Mouse (Mus musculus): ENCODE data around the gene A630076J17Rik. TPM values are rescaled to one million over a fixed set of nuclear protein-coding genes. Genes with fewer than 3 reads are reported as not detected.

A630076J17Rik gene
- polyA plus RNA-seq, 1 experiment from 2014 or later: not detected

GRCm38 (mm10) chr3:107207625-107208253 is 22.7 kb upstream of the A630076J17Rik start:
- Histone ChIP-seq H3K36me3 (ENCODE audit: insufficient read depth, low read length) (no peaks in the 10 kb centered on the region), H3K9ac (replicated peaks; ENCODE audit: low read depth) (no peak overlapping the region), H3K4me3 (ENCODE audit: low read depth, low read length) (no peak overlapping the region), H3K27ac (ENCODE audit: low read length) (no peak overlapping the region), H3K9me3 (ENCODE audit: low read length) (no peaks in the 10 kb centered on the region), H3K27me3 (replicated peaks; ENCODE audit: insufficient read depth, low read length) (no peaks in the 10 kb centered on the region), H3K4me2 (replicated peaks; ENCODE audit: low read depth, low read length) (no peak overlapping the region), H3K4me1 (ENCODE audit: insufficient read depth, low read depth, low read length) (no peaks in the 10 kb centered on the region)
- ATAC-seq: peak; percentile 25; the same call in 1 of the 2 replicates
- 55% methylated on average over 7 of the region's 7 CpGs for WGBS
- no peak for DNase-seq (ENCODE audit: low spot score)
- no peak for TF ChIP-seq CTCF (IDR thresholded peaks at IDR 0.05)
- TF ChIP-seq EP300 (IDR thresholded peaks at IDR 0.05): no peak

- TF ChIP-seq EP300 (IDR thresholded peaks at IDR 0.05) (no peak), CTCF (IDR thresholded peaks at IDR 0.05) (no peak)
- no peaks in the 10 kb centered on the region for H3K9me3 ChIP-seq (ENCODE audit: low read length)
- DNase-seq (ENCODE audit: low spot score) (no peak), ATAC-seq (no peak)
- H3K27ac ChIP-seq (ENCODE audit: low read length): no peak overlapping the region
- no peaks in the 10 kb centered on the region for H3K27me3 ChIP-seq (replicated peaks; ENCODE audit: insufficient read depth, low read length)
- 76% methylated on average over 5 of the region's 5 CpGs for WGBS
- H3K36me3 ChIP-seq (ENCODE audit: insufficient read depth, low read length): no peaks in the 10 kb centered on the region
- no peak overlapping the region for H3K9ac ChIP-seq (replicated peaks; ENCODE audit: low read depth)
- H3K4me1 ChIP-seq (ENCODE audit: insufficient read depth, low read depth, low read length): no peaks in the 10 kb centered on the region
- no peak overlapping the region for H3K4me3 ChIP-seq (ENCODE audit: low read depth, low read length)
- H3K4me2 ChIP-seq (replicated peaks; ENCODE audit: low read depth, low read length): no peak overlapping the region
These were observed 15.8 kb upstream of the A630076J17Rik start for GRCm38 (mm10) chr3:107214606-107215005.

DNA sequence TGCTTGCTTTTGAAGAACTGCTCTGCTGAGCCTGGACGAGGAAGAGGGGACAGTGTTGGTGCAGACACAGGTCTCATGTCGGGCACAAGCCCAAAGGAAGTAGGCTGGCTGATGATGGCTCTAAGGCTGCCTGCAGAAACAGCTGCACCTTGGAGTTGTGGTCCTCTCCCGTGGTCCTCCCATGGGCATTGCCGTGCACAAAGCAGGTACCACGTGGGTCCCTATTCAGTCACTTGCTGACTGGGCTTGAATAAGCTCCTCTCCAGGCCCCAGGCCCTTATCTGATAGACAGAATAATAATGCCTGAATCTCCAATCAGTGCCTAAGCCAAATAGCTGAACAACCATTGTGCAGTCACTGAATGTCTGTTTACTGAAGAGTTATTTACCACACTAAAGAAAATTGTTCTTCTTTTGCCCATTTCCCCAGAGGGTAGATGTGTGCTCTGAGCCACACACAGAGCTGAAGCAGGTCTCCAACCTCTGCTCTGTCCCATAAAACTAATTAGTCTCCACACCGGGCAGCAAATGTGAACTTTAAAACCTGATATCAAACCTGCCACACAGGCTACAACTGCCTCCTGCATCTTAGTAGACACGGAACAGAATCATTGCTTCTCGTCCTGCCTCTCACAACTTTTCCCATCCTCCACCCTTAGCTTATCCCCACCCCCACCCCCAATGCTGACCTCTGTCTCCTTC is 13.9 kb upstream of the A630076J17Rik start:
- no peak for TF ChIP-seq CTCF (IDR thresholded peaks at IDR 0.05)
- no peak for TF ChIP-seq EP300 (IDR thresholded peaks at IDR 0.05)
- Histone ChIP-seq H3K9me3 (ENCODE audit: low read length) (no peaks in the 10 kb centered on the region), H3K9ac (replicated peaks; ENCODE audit: low read depth) (no peak overlapping the region), H3K36me3 (ENCODE audit: insufficient read depth, low read length) (no peaks in the 10 kb centered on the region), H3K4me1 (ENCODE audit: insufficient read depth, low read depth, low read length) (no peaks in the 10 kb centered on the region), H3K4me3 (ENCODE audit: low read depth, low read length) (no peak overlapping the region), H3K27ac (ENCODE audit: low read length) (no peak overlapping the region), H3K27me3 (replicated peaks; ENCODE audit: insufficient read depth, low read length) (no peaks in the 10 kb centered on the region), H3K4me2 (replicated peaks; ENCODE audit: low read depth, low read length) (no peak overlapping the region)
- WGBS: 73% methylated on average over 8 of the region's 8 CpGs
- ATAC-seq: no peak
- no peak for DNase-seq (ENCODE audit: low spot score)

DNA sequence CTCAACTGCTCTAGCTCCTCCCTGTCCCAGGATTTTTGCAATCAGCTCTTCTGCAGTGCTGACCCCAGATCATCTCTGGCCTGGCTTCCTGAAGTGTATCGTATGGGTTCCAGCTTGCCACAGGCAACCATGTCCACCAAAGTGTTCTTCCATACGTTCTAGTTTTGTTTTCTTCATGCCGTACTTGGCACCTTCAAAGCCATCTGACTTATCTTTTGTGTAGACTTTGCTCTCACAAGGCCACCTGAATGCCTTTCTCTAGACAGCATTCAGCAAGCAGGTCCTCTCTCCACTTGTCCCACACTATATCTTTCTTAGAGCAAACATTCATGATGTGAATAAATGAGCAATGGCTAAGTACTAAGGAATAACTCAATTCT is 13.3 kb upstream of the A630076J17Rik start:
- H3K36me3 ChIP-seq (ENCODE audit: insufficient read depth, low read length): no peaks in the 10 kb centered on the region
- ATAC-seq: no peak
- 70% methylated on average over 3 of the region's 3 CpGs for WGBS

GRCm38 (mm10) chr3:107218572-107218971 is 11.8 kb upstream of the A630076J17Rik start:
- Histone ChIP-seq H3K9ac (replicated peaks; ENCODE audit: low read depth) (no peak overlapping the region), H3K36me3 (ENCODE audit: insufficient read depth, low read length) (no peaks in the 10 kb centered on the region), H3K27ac (ENCODE audit: low read length) (no peak overlapping the region), H3K4me2 (replicated peaks; ENCODE audit: low read depth, low read length) (no peak overlapping the region), H3K27me3 (replicated peaks; ENCODE audit: insufficient read depth, low read length) (no peaks in the 10 kb centered on the region), H3K4me1 (ENCODE audit: insufficient read depth, low read depth, low read length) (no peaks in the 10 kb centered on the region), H3K4me3 (ENCODE audit: low read depth, low read length) (no peak overlapping the region), H3K9me3 (ENCODE audit: low read length) (no peaks in the 10 kb centered on the region)
- no peak for TF ChIP-seq CTCF (IDR thresholded peaks at IDR 0.05)
- no peak for TF ChIP-seq EP300 (IDR thresholded peaks at IDR 0.05)
- ATAC-seq (no peak), DNase-seq (ENCODE audit: low spot score) (no peak)
- 88% methylated on average over 7 of the region's 7 CpGs for WGBS

More for the DNA sequence above, 13.3 kb upstream of the A630076J17Rik start:
- no peaks in the 10 kb centered on the region for H3K27me3 ChIP-seq (replicated peaks; ENCODE audit: insufficient read depth, low read length)
- no peak overlapping the region for H3K4me2 ChIP-seq (replicated peaks; ENCODE audit: low read depth, low read length)
- H3K4me1 ChIP-seq (ENCODE audit: insufficient read depth, low read depth, low read length): no peaks in the 10 kb centered on the region
- no peak for TF ChIP-seq EP300 (IDR thresholded peaks at IDR 0.05)
- no peak for TF ChIP-seq CTCF (IDR thresholded peaks at IDR 0.05)
- H3K9ac ChIP-seq (replicated peaks; ENCODE audit: low read depth): no peak overlapping the region
- no peaks in the 10 kb centered on the region for H3K9me3 ChIP-seq (ENCODE audit: low read length)
- DNase-seq (ENCODE audit: low spot score): no peak
- H3K27ac ChIP-seq (ENCODE audit: low read length): no peak overlapping the region
- no peak overlapping the region for H3K4me3 ChIP-seq (ENCODE audit: low read depth, low read length)

GRCm38 (mm10) chr3:107221608-107222007 is 8.8 kb upstream of the A630076J17Rik start, which contains the start of gene Cym:
Gene Cym, minus strand, starts transcription at chr3:107221732.
- H3K4me2 ChIP-seq (replicated peaks; ENCODE audit: low read depth, low read length): no peak within 1 kb of the TSS
- H3K9me3 ChIP-seq (ENCODE audit: low read length): no peaks in the 10 kb centered on the region
- no peaks in the 10 kb centered on the region for H3K4me1 ChIP-seq (ENCODE audit: insufficient read depth, low read depth, low read length)
- H3K9ac ChIP-seq (replicated peaks; ENCODE audit: low read depth): no peak within 1 kb of the TSS
- no peak within 1 kb of the TSS for H3K4me3 ChIP-seq (ENCODE audit: low read depth, low read length)
- H3K36me3 ChIP-seq (ENCODE audit: insufficient read depth, low read length): no peaks in the 10 kb centered on the region
- no peak within 1 kb of the TSS for H3K27ac ChIP-seq (ENCODE audit: low read length)
- no peaks in the 10 kb centered on the region for H3K27me3 ChIP-seq (replicated peaks; ENCODE audit: insufficient read depth, low read length)
- 57% methylated on average over 10 of the region's 10 CpGs for WGBS
- ATAC-seq (no peak), DNase-seq (ENCODE audit: low spot score) (no peak)
- no peak for TF ChIP-seq EP300 (IDR thresholded peaks at IDR 0.05)
- TF ChIP-seq CTCF (IDR thresholded peaks at IDR 0.05): no peak
